Mouse (Mus musculus): ENCODE results near the gene Avpi1. TPM values are rescaled to one million over a fixed set of nuclear protein-coding genes. Genes with fewer than 3 reads are reported as not detected.

The Avpi1 gene
- total and polyA plus RNA-seq, 3 experiments = 49.5 to 53.3 TPM; not detected in 1

DNA sequence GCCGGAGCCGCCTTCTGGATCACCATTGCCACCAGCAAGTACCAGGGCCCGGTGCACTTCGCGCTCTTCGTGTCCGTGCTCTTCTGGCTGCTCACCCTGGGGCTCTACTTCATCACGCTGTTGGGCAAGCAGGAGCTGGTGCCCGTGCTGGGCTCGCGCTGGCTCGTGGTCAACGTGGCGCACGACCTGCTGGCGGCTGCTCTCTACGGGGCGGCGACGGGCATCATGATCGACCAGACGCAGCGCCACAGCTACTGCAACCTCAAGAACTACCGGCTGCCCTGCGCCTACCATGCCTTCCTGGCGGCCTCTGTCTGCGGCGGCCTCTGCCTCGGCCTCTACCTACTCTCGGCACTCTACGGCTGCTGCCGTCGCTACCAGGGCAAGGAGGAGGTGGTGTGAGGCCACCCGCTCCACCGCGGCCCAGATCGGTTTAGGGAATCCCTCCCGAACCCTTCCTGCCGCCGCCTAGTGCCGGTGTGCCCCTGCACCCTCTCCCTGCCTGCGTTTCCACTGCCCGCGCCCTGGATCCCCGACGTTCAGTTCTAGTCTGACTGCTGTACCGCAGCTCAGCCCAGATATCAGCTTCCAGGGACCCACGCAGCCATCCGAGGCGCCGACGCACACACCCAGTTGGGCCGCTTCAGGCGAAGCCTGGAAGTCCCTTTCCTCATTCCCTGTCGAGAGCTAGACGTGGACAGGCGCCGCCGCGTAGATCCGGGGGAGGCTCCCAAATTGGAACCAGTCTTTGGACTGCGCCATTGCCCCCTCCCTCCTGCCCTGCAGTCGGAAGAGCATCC lies 19.1 kb upstream of the Avpi1 start:
- H3K27me3 ChIP-seq (ENCODE audit: control insufficient read depth in 1 of 2, insufficient read depth in 2 of 2, low read length in 2 of 2) = no peaks in the 10 kb centered on the region

DNA sequence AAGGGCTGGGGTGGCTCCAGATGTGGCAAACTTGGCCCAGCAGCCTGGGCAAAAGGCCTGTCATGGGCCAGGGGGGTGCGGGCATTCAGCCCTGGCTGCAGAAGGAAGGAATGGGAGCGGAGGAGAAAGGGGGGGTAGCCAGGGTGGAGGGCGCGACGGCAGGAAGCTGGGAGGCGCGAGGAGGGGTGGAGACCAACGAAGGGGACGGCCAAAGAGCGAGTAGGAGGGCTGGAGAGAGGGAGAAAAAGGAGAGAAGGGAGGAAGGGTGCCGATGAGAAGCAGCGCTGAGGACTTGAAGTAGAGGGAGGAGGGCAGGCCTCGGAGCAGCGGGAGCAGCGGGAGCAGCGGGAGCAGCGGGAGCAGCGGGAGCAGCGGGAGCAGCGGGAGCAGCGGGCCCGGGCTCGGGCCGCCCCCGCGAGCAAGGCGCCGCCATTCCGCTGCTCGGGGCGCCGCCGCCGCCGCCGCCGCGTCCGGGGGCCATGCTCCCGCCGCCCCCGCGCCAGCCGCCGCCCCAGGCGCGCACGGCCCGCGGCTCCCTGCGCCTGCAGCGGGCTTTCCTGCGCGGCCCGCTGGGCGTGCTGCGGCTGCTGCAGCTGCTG lies 18.4 kb upstream of the Avpi1 start, which contains the start of gene Marveld1:
Marveld1 (plus strand) TSS at position 231 of the 599 bp plus-strand sequence.
- H3K9ac ChIP-seq (ENCODE audit: control insufficient read depth, low read depth, low read length, poor library complexity, severe bottlenecking) = peak within 1 kb of the TSS; percentile 65
- no peaks in the 10 kb centered on the region for H3K9me3 ChIP-seq (replicated peaks; ENCODE audit: insufficient read depth, low read length)
- peak within 1 kb of the TSS; percentile 59 to 65 for H3K4me3 ChIP-seq (ENCODE audit: control insufficient read depth in 1 of 2, insufficient read depth in 1 of 2, low read depth in 2 of 2, low read length in 2 of 2)
- no peaks in the 10 kb centered on the region; a peak in 1 of 4 replicates for H3K36me3 ChIP-seq (ENCODE audit: control insufficient read depth in 1 of 2, insufficient read depth in 2 of 2, low read length in 2 of 2)
- peak; percentile 76 for DNase-seq (ENCODE audit: low read depth, low spot score)
- H3K4me1 ChIP-seq (ENCODE audit: control insufficient read depth in 1 of 2, insufficient read depth in 2 of 2, low read length in 2 of 2) = peaks cover 3 to 26% of the 10 kb centered on the region in 2 experiments; a peak in 3 of 4 replicates
- H3K27ac ChIP-seq (ENCODE audit: control insufficient read depth, low read depth, low read length) = no peak within 1 kb of the TSS
- peaks cover 2% of the 10 kb centered on the region; the same call in 1 of the 2 replicates for H3K79me2 ChIP-seq (ENCODE audit: control insufficient read depth, insufficient read depth, low read length, poor library complexity)
- no peaks in the 10 kb centered on the region for H3K27me3 ChIP-seq (ENCODE audit: control insufficient read depth in 1 of 2, insufficient read depth in 2 of 2, low read length in 2 of 2)
- TF ChIP-seq ETS1 (IDR thresholded peaks at IDR 0.05; ENCODE audit: low read depth, low read length) (peak; percentile 26; the same call in 1 of the 2 replicates), MYC (IDR thresholded peaks at IDR 0.05; ENCODE audit: low read depth, low read length) (no peak), SMC3 (IDR thresholded peaks at IDR 0.05; ENCODE audit: low read depth, low read length) (no peak), POLR2AphosphoS5 (IDR thresholded peaks at IDR 0.05; ENCODE audit: borderline replicate concordance, low read depth, low read length) (no peak), POLR2AphosphoS2 (IDR thresholded peaks at IDR 0.05; ENCODE audit: low read length) (no peak; the same call in 1 of the 2 replicates), NELFE (IDR thresholded peaks at IDR 0.05; ENCODE audit: low read depth, low read length) (peak; percentile 67), CHD2 (IDR thresholded peaks at IDR 0.05; ENCODE audit: low read length) (no peak), MAX (IDR thresholded peaks at IDR 0.05; ENCODE audit: low read length) (0 out of 2 replicates have a peak, but pooled peaks have one; percentile 50), RCOR1 (IDR thresholded peaks at IDR 0.05; ENCODE audit: low read depth, low read length) (no peak), USF1 (IDR thresholded peaks at IDR 0.05; ENCODE audit: low read depth, low read length) (no peak), POLR2A (IDR thresholded peaks at IDR 0.05; ENCODE audit: control insufficient read depth in 1 of 2, insufficient read depth in 1 of 2, low read depth in 1 of 2, low read length in 2 of 2, poor library complexity in 1 of 2) (peak; percentile 62 to 74; a peak in 3 of 4 replicates), ZC3H11A (IDR thresholded peaks at IDR 0.05; ENCODE audit: low read depth, low read length) (no peak), CHD1 (IDR thresholded peaks at IDR 0.05; ENCODE audit: low read depth, low read length) (no peak), ZMIZ1 (IDR thresholded peaks at IDR 0.05; ENCODE audit: low read depth, low read length) (peak; percentile 64), USF2 (IDR thresholded peaks at IDR 0.05; ENCODE audit: borderline replicate concordance in 1 of 2, insufficient read depth in 1 of 2, low read depth in 1 of 2, low read length in 2 of 2) (no peak), MYB (IDR thresholded peaks at IDR 0.05; ENCODE audit: low read depth, low read length) (no peak), EP300 (IDR thresholded peaks at IDR 0.05; ENCODE audit: low read depth in 1 of 2, low read length in 2 of 2) (no peak), RAD21 (IDR thresholded peaks at IDR 0.05; ENCODE audit: low read depth, low read length) (no peak), JUND (IDR thresholded peaks at IDR 0.05; ENCODE audit: low read depth, low read length) (no peak), MAFK (IDR thresholded peaks at IDR 0.05; ENCODE audit: borderline replicate concordance, low read depth, low read length) (no peak), BHLHE40 (IDR thresholded peaks at IDR 0.05; ENCODE audit: borderline replicate concordance, low read depth, low read length) (no peak), SIN3A (IDR thresholded peaks at IDR 0.05; ENCODE audit: low read length) (peak; percentile 27; the same call in 1 of the 2 replicates), ZKSCAN1 (IDR thresholded peaks at IDR 0.05; ENCODE audit: low read depth, low read length) (no peak), TBP (IDR thresholded peaks at IDR 0.05; ENCODE audit: low read depth, low read length) (no peak), GABPA (IDR thresholded peaks at IDR 0.05; ENCODE audit: low read depth, low read length) (no peak), UBTF (IDR thresholded peaks at IDR 0.05; ENCODE audit: borderline replicate concordance, insufficient read depth, low read depth, low read length) (0 out of 2 replicates have a peak, but pooled peaks have one; percentile 4)

More for the DNA sequence above, 19.1 kb upstream of the Avpi1 start:
- Histone ChIP-seq H3K4me3 (ENCODE audit: control insufficient read depth in 1 of 2, insufficient read depth in 1 of 2, low read depth in 2 of 2, low read length in 2 of 2) (peak overlapping the region; percentile 59 to 65), H3K27ac (ENCODE audit: control insufficient read depth, low read depth, low read length) (no peak overlapping the region), H3K4me1 (ENCODE audit: control insufficient read depth in 1 of 2, insufficient read depth in 2 of 2, low read length in 2 of 2) (peaks cover 3 to 26% of the 10 kb centered on the region in 2 experiments; a peak in 3 of 4 replicates), H3K36me3 (ENCODE audit: control insufficient read depth in 1 of 2, insufficient read depth in 2 of 2, low read length in 2 of 2) (no peaks in the 10 kb centered on the region; a peak in 1 of 4 replicates), H3K79me2 (ENCODE audit: control insufficient read depth, insufficient read depth, low read length, poor library complexity) (peaks cover 2% of the 10 kb centered on the region; the same call in 1 of the 2 replicates), H3K9me3 (replicated peaks; ENCODE audit: insufficient read depth, low read length) (no peaks in the 10 kb centered on the region), H3K9ac (ENCODE audit: control insufficient read depth, low read depth, low read length, poor library complexity, severe bottlenecking) (peak overlapping the region; percentile 65)
- peak; percentile 72; the same call in 1 of the 2 replicates for TF ChIP-seq UBTF (IDR thresholded peaks at IDR 0.05; ENCODE audit: borderline replicate concordance, insufficient read depth, low read depth, low read length)
- TF ChIP-seq CHD1 (IDR thresholded peaks at IDR 0.05; ENCODE audit: low read depth, low read length) = no peak
- peak; percentile 10 to 23; a peak in 1 of 4 replicates for TF ChIP-seq POLR2A (IDR thresholded peaks at IDR 0.05; ENCODE audit: control insufficient read depth in 1 of 2, insufficient read depth in 1 of 2, low read depth in 1 of 2, low read length in 2 of 2, poor library complexity in 1 of 2)
- 0 out of 2 replicates have a peak, but pooled peaks have one; percentile 24 for TF ChIP-seq SIN3A (IDR thresholded peaks at IDR 0.05; ENCODE audit: low read length)
- peak; percentile 28; the same call in 1 of the 2 replicates for TF ChIP-seq NELFE (IDR thresholded peaks at IDR 0.05; ENCODE audit: low read depth, low read length)
- peak; percentile 71 for DNase-seq (ENCODE audit: low read depth, low spot score)
